Mouse (Mus musculus) cerebellum, postnatal 14 days (tissue): Measurements from ENCODE around the gene Cd68.
A peak's percentile ranks its signal among the peaks of the same experiment; 100 is the strongest.

Source experiments
- DNase-seq, 2 experiments: peaks; one replicate each; pipeline ENCODE4 v3.0.0; 2021; ENCODE audit warnings: mixed read lengths in 2 of 2

Gene Cd68

GRCm38 (mm10) chr11:69695046-69695360 lies 29.1 kb upstream of the Cd68 start:
- no peak for DNase-seq

DNA sequence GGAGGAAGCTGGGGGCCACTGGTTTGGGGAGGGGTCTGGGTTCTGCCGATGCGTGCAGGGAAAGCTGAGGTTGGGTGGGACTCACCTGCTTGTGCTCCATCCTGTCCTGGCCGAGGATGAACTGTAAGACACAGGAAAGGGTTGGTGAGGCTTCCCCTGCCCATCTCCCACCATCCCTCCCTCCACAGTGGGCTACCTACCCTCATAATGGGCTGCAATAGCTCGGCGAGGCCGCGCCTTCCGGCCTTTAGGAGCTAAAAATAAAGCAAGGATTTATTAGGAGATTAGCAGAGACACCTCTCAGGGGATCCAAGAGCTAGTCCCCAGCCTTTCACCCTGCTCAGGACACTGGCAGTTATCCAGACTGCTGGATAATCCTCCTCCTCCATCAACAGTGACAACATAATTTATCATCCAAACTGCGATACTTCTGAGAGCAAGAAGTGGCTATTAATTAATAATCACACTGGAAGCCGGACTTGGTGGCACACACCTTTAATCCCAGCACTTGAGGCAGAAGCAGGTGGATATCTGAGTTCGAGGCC lies 27.5 kb upstream of the Cd68 start:
- no peak for DNase-seq

DNA sequence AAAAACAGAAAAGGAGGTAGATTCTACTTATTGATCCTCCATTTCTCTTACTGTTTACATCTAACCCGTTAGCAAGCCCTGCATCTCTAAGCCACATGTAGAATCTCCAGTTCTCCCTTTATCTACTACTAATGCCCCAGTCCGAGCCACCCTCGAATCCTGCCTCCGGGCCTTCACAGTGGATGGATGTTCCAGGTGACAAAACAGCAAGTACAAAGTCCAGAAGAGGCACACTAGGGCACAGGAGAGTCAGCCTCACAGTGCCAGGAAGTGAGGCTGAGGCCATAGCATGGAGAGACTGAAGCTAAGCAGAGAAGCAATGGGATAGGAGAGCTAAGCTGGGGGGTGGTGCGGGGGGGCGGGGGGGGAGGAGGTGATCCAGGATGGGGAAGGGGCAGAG lies 26.9 kb upstream of the Cd68 start:
- DNase-seq, result no peak

GRCm38 (mm10) chr11:69692196-69692811 lies 26.4 kb upstream of the Cd68 start:
- DNase-seq, result no peak

DNA sequence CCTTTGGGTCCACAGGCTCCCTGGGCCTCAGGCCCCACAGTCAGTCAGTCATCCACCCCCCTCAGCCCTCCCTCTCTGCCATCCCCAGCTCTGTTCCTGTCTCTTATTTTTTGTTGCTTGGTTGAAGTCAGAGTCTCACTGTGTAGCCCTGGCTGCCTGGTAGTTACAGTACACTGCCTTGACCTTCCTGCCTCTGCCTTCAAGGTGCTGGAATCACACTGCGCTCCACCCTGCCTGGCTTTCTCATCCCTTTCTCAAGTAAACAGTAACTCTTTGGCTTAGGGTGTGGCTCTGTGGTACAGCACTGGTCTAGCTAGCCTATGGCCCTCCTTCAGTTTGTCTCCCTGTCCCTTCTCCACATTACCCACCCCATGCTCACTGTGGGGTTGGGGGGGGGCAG lies 23.9 kb upstream of the Cd68 start:
- DNase-seq, result no peak

- DNase-seq, result no peak
Measured at GRCm38 (mm10) chr11:69687061-69687460, 21.1 kb upstream of the Cd68 start.

DNA sequence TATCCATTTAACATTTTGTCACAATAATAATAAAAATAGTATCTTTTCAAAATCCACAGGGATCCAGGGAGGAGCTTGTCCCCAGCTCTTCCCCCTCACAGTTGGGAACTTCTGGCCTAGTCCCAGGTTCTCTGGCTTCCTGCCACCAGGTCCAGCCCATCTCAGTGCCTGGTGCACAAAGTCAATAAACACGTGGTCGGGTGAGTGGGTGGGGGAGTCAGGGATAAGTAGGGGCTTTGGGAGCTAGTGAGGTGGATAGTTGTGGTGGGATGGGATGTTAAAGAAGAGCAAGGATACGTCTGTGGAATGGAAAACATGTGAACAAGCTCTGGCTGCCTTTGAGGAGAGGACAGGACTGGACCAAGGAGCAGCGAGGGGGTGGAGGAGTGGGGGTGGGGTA lies 20.4 kb upstream of the Cd68 start:
- peak; percentile 90 to 92 for DNase-seq

DNA sequence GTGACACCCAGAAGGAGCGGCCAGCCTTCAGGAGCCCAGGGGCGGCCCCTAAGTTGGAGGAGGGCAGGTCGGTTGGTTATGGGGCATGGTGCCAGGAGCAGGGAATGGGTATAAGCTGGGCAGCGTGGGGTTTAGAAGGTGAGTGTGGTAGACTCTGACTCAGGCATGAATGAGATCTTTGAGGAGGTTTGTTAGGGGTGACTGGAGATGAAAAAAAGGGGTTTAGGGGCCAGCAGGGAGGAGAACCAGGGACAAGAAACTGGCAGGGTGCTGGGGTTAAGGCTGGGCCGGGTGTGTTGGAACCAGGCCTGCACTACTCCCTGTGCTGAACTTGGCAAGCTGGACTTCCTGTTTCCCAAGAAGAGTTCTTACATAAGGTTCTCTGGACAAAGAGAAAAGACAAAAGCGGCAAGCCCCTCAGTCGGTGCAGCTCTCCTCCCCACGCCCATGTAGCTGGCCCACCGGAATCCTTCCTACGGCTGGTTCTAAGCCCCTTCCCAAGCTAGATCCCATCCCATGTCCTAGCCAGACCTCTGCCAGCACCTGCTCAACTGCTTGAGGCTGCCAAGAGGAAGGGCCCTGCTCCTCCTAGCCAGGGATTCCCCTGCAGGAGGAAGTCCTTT lies 19.7 kb upstream of the Cd68 start, which contains the start of gene Tnfsf13:
Tnfsf13 (minus strand) TSS at position 259 of the 623 bp plus-strand sequence.
- DNase-seq, result peak; percentile 79 to 85

- peak; percentile 36 to 48 for DNase-seq
Measured at GRCm38 (mm10) chr11:69684936-69685335, 19.0 kb upstream of the Cd68 start.

- DNase-seq, result peak; percentile 41 to 51
Measured at GRCm38 (mm10) chr11:69684128-69684745, 18.3 kb upstream of the Cd68 start.

DNA sequence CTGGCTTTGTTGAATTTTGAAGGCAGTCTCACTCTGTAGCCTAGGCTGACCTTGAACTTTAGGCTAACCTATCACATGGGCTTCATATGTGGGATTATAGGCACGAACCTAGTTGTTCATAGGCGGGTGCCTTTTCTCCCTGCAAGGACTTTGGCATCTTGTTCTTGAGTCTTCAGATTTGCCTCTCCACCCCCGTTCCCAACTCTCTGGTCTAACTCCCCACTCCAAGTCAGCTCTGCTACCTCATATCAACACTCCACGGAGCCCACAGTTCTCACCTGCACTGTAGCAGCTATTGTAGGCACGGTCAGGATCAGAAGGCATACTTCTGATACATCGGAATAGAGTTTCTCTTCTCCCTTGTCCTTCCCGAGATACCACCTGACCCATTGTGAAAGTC lies 17.6 kb upstream of the Cd68 start:
- DNase-seq, result no peak

DNA sequence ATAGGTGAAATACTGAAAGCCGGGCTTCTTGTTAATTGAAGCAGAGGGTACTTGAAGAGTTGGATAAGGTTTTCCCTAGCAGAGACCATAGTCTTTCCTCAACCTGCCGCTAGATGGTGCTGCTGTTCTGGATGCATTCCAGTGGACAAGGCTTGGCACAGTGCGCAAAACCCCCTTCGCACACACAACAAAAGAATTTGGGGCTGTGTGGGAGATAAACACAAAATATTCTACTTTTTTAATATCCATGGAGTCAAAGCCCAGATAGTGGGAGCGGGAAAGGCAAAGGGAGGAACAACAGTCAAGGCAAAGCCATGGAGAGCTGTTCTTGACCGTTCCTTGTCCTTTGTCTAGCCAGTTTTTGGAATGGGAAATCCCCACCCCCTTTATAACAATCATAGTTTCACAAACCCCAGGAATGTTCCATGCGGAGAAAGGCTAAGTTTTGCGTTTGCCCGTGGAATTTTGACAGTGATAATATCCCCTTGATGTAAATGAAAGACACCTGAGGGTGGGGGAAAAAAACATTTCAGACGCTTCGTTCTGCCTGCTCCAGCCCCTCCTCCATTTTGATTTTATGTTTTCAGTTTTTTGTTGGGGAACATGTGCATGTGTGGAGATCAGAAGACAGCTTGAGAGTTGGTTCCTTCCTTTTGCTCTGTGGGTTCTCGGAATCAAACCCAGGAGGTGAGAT lies 17.0 kb upstream of the Cd68 start:
- DNase-seq, result peak; percentile 96 to 97

DNA sequence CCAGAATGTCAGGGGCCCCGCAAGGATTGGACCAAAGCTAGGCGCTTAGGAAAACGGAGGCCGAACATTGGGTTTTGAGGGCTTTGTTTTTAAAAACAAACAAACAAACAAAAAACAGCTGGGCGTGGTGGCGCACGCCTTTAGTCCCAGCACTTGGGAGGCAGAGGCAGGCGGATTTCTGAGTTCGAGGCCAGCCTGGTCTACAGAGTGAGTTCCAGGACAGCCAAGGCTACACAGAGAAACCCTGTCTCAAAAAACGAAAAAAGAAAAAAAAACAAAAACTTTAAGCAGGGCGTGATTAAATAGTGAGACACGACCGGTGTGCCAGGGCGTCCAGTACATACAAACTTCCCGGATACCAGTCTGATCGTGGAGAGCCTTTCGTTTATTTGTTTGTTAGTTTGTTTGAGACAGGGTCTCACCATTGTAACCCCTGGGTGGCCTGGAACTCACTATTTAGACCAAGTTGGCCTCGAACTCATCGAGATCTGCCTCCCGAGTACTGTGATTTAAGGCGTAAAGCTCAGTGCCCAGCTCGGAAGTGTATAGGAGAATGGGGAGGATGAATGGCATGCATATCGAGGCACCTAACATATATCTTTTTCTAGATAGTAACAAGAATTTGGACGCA lies 16.4 kb upstream of the Cd68 start:
- DNase-seq, result peak in 1 of 2 experiments; percentile 46

DNA sequence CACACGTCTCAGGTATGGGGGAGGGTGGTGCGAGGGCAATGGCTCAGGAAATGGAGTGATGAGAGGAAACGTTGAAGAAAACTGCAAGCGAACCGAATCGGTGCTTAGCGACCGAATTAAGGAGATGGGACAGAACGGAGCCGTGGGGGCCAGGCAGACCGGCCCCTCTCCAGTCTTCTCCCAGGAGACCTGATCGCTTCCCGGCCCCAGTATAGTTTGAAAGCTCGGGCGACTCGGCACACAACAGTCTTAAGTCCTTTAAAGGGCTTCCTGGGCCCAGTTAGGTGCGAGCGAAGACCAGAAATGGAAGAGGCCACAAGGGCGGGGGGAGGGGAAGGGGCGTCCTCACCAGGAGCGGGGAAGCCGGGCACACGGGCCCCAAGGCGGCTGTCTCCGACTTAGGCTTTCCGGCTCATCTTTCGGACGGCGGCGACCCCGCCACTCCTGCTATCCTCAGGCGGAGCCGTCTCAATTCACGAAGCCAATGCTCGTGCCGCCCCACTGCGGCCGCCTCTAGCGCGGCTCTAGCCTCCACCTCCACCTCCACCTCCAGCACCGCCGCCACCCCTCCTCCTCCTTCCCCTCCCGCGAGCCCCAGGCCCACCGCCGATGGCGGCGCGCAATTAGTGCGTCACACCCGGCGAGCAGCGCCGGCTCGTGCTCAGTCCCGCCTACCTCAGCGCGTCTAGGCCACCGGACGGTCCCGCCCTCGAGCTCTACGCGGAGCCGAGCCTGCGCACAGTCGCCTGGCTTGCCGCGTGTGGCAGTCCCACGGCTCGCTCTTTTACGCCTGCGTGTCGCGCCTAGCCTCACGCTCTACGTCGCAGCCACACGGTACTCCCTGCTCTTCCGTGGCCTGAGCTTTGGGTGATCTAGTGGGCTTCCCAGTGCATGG lies 15.6 kb upstream of the Cd68 start, which contains the start of gene Senp3:
Senp3 (minus strand) TSS at position 771 of the 895 bp plus-strand sequence.
- DNase-seq, result peak; percentile 97 to 98

GRCm38 (mm10) chr11:69680136-69680855 lies 14.3 kb upstream of the Cd68 start:
- DNase-seq, result peak in 1 of 2 experiments; percentile 29

- DNase-seq, result no peak
Measured at GRCm38 (mm10) chr11:69679144-69679543, 13.2 kb upstream of the Cd68 start.

- DNase-seq, result peak; percentile 100
Measured at GRCm38 (mm10) chr11:69672211-69672706, 6.3 kb upstream of the Cd68 start, which contains the start of gene Eif4a1. TSS of gene Eif4a1 (minus strand) at chr11:69672423.

GRCm38 (mm10) chr11:69671726-69672124 lies 5.8 kb upstream of the Cd68 start:
- no peak for DNase-seq

DNA sequence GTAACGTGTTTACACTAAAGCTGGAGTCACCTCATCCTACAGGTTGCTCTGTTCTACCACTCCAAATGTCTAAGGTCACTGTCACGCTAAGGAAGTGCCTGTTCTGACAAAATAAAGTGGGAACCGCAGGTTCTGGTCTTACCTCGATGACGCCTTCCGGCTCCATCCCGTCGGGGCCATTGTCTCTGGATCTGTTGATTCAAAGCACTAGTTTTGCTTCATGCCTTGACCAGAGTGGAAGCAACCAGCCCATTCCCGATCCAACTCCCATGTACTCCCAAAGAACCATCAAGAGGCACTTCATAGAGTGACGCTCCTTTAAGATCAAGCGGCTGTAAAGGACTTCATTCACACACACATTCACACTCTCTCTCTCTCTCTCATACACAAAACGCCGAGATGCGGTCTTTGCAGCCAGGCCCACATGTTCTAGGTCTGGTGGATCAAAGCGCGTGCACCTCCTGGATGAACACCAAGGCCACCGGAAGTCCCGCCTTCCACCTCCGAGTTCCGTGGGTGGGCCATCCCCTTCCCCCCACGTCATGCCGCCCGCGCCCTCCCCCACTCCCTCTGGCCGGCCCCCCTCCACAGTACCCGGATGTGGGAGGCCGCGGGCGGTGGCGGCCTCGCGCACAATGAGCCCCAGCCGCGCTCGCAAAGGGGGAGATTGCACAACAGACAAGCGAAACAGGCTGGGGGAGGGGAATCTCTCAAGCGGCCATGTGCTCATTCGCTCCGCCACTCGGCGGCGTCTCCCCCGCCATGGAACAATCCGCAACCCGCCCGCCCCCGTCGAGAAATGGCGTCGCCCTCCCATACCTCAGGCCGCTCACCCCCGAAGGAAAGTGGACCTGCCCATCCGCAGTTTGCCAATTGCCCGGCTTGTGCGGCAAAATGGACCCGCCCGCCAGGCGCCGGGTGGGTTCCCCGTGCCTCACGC lies 5.1 kb upstream of the Cd68 start:
- peak; percentile 97 to 98 for DNase-seq

GRCm38 (mm10) chr11:69666665-69667005 lies 682 bp upstream of the Cd68 start:
- no peak for DNase-seq
